Mouse (Mus musculus) Patski (cell line): ENCODE results near the gene Slc31a2. TPM values are rescaled to one million over a fixed set of nuclear protein-coding genes. Genes with fewer than 3 reads are reported as not detected.

Experiments
- ATAC-seq: fragments of 100-300 bp; one replicate; pipeline ENCODE4 v1.8.0; 2021
- CTCF ChIA-PET: fragments of 350-600 bp; sonication (Branson Sonifier 250); formaldehyde crosslinking; loops from one replicate; lab custom pipeline; 2022; ENCODE audit warnings: inconsistent platforms; lab: Charles Lee
- POLR2A ChIA-PET: fragments of 350-600 bp; sonication (Branson Sonifier 250); formaldehyde crosslinking; loops from one replicate; lab custom pipeline; 2022; ENCODE audit warnings: antibody characterized with exemption, inconsistent platforms; lab: Charles Lee
- DNase-seq: peaks from one replicate; pipeline ENCODE4 v3.0.0-alpha.2; 2011; ENCODE audit warnings: low read depth, low spot score
- H3K27me3 ChIP-seq: fragments of 371-371 bp; one replicate; pipeline ENCODE4 v1.5.1; 2021
- CTCF ChIP-seq: fragments of 100-300 bp; IDR thresholded peaks from one replicate; pipeline ENCODE4 v1.5.1; 2021
- in situ Hi-C: fragments of 300-500 bp; cut with MboI; formaldehyde crosslinking; loops from 3 replicates; pipeline ENCODE4 v1.11.1; 2018; ENCODE audit warnings: low pct_unique_long_range_greater_than_20kb, mixed read lengths
- polyA plus RNA-seq: library from polyadenylated mRNA; unstranded; gene quantifications from one replicate; pipeline ENCODE4 v1.2.3, GENCODE M21; 2021

Slc31a2 gene
- polyA plus RNA-seq, 1 experiment from 2014 or later = 18.8 TPM

DNA sequence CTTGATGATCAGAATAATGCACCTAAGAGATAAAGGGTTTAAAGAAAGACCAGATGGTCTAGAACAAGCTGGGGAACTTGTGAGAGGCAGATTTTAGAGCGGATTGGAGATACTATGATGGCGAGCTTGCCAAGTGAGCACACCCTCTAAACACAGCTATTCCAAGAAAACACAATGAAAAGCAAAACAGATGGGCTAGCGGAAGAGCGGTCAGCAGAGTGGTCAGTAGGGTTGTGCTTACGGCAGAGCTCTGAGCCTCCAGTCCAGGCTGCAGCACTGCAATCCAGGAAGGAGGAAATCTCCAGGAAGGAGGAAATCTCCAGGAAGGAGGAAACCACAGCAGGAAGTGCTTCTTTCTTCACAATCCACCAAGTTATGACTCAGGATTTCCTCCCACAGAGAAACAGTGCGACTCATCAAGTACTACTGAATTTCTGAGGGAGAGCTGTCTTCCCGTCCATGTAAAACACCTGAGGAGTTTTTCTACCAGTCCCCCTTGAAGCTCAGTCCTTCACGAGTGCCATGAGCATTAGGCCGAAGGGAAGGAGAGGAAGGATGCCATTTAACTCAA, 51.4 kb downstream of the Slc31a2 start:
- ChIA-PET CTCF (no interaction called here), POLR2A (no interaction called here)
- TF ChIP-seq CTCF = no peak
- H3K27me3 ChIP-seq = no peaks in the 10 kb centered on the region
- in situ Hi-C loops = no loop called here
- peak; percentile 76 for ATAC-seq
- DNase-seq = peak; percentile 27

DNA sequence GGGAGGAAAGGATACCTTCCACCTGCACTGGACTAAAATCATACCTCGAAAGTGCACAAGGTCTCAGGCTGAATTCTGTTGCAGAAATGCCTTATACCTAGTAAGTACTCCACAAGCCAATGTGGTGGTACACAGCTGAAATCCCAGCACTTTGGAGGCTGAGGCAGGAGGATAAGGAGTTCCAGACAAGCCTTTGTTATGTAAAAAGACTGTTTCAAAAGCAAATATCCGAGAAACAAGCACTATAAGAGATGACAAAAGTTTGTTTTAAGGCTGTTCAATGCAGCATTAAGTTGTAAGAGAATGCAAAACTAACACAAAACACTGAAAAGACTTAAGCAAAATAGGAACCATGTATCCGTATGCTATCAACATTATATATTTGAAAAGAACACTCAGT, 52.2 kb downstream of the Slc31a2 start:
- ChIA-PET CTCF (no interaction called here), POLR2A (no interaction called here)
- DNase-seq (no peak), ATAC-seq (no peak)
- in situ Hi-C loops = no loop called here
- no peaks in the 10 kb centered on the region for H3K27me3 ChIP-seq
- TF ChIP-seq CTCF = no peak

GRCm38 (mm10) chr4:62316456-62316855, 54.1 kb downstream of the Slc31a2 start:
- TF ChIP-seq CTCF = no peak
- ChIA-PET CTCF (interaction anchor here (1.5 to 4.2 kb wide), 2 partner anchors 10 to 23 kb away, joined by 3 to 10 read pairs; no protein-coding TSS in a partner anchor), POLR2A (no interaction called here)
- no peaks in the 10 kb centered on the region for H3K27me3 ChIP-seq
- ATAC-seq (no peak), DNase-seq (no peak)
- in situ Hi-C loops = no loop called here

DNA sequence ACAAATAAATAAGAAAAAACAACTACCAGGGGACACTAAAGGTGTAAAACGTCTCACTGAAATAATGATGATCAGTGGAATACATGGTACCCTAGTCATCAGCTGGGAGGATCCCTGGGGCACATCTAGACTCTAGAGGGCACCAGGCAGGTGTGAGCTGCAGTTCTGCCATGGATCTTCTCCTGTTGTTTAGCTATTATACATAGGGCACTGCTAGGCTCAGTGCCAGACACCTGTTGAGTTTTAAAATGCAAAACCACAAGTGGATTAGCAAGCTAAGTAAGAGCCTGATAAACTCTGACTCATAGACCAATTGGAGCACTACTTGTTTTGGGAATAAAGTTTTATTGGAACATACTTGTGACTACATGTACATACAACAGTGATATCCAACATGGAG, 55.9 kb downstream of the Slc31a2 start:
- POLR2A ChIA-PET = no interaction called here
- in situ Hi-C loops = no loop called here
- CTCF ChIA-PET = interaction anchor here (1.2 to 4.2 kb wide), 2 partner anchors 12 to 15 kb away, joined by 3 to 10 read pairs; no protein-coding TSS in a partner anchor
- peak; percentile 37 for DNase-seq
- TF ChIP-seq CTCF = no peak
- no peaks in the 10 kb centered on the region for H3K27me3 ChIP-seq
- ATAC-seq = no peak

GRCm38 (mm10) chr4:62322684-62323083, 60.3 kb downstream of the Slc31a2 start:
- no peaks in the 10 kb centered on the region for H3K27me3 ChIP-seq
- CTCF ChIA-PET = no interaction called here
- in situ Hi-C loops = no loop called here
- POLR2A ChIA-PET = no interaction called here
- DNase-seq = no peak
- no peak for ATAC-seq
- TF ChIP-seq CTCF = no peak

DNA sequence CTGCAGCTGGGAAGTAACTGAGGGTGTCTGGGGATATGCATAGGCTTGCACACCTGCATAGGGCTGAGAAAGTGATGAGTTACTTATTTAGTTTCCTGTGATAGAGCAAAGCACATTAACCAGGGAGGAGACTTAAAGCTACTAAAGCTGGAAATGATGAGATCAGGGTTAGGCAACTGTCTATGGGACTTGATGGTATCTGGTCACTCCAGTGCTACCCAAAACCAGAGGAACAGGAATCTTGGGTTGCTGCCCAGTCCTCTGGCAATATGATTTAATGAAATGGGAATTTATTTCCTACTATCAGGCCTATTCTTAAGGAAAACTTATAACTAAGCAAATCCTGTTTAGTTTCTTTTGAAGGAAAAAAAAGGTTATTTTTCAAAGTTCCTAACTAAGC, 63.7 kb downstream of the Slc31a2 start:
- ChIA-PET CTCF (no interaction called here), POLR2A (no interaction called here)
- in situ Hi-C loops = no loop called here
- DNase-seq (no peak), ATAC-seq (no peak)
- TF ChIP-seq CTCF = no peak
- no peaks in the 10 kb centered on the region for H3K27me3 ChIP-seq

GRCm38 (mm10) chr4:62328941-62329660, 66.7 kb downstream of the Slc31a2 start:
- CTCF ChIA-PET = interaction anchor here (1.3 kb wide), 1 partner anchor 11 kb away, joined by 3 read pairs; no protein-coding TSS in a partner anchor
- no peaks in the 10 kb centered on the region for H3K27me3 ChIP-seq
- ATAC-seq (no peak), DNase-seq (no peak)
- no peak for TF ChIP-seq CTCF
- in situ Hi-C loops = no loop called here
- POLR2A ChIA-PET = no interaction called here

GRCm38 (mm10) chr4:62331977-62332376, 69.6 kb downstream of the Slc31a2 start:
- TF ChIP-seq CTCF = no peak
- ATAC-seq (no peak), DNase-seq (no peak)
- CTCF ChIA-PET = no interaction called here
- POLR2A ChIA-PET = interaction anchor here (0.6 to 0.7 kb wide), 2 partner anchors 24 to 56 kb away, joined by 3 read pairs; no protein-coding TSS in a partner anchor
- no peaks in the 10 kb centered on the region for H3K27me3 ChIP-seq
- in situ Hi-C loops = no loop called here

GRCm38 (mm10) chr4:62338536-62338935, 76.2 kb downstream of the Slc31a2 start:
- TF ChIP-seq CTCF = no peak
- CTCF ChIA-PET = interaction anchor here (1.3 to 1.6 kb wide), 2 partner anchors 11 to 22 kb away, joined by 3 to 6 read pairs; no protein-coding TSS in a partner anchor
- POLR2A ChIA-PET = no interaction called here
- ATAC-seq = no peak
- in situ Hi-C loops = no loop called here
- DNase-seq = no peak
- no peaks in the 10 kb centered on the region for H3K27me3 ChIP-seq

GRCm38 (mm10) chr4:62344000-62344399, 81.6 kb downstream of the Slc31a2 start:
- TF ChIP-seq CTCF = peak; percentile 21
- ChIA-PET CTCF (interaction anchor here (0.9 kb wide), 1 partner anchor 10 kb away, joined by 3 read pairs; no protein-coding TSS in a partner anchor), POLR2A (no interaction called here)
- in situ Hi-C loops = no loop called here
- no peaks in the 10 kb centered on the region for H3K27me3 ChIP-seq
- DNase-seq (no peak), ATAC-seq (no peak)

GRCm38 (mm10) chr4:62345827-62346226, 83.5 kb downstream of the Slc31a2 start:
- no peaks in the 10 kb centered on the region for H3K27me3 ChIP-seq
- ChIA-PET CTCF (no interaction called here), POLR2A (no interaction called here)
- no peak for ATAC-seq
- in situ Hi-C loops = no loop called here
- no peak for DNase-seq
- TF ChIP-seq CTCF = no peak
